Mouse (Mus musculus) limb, embryonic 14.5 days (tissue): ENCODE measurements around the gene Itpr2. TPM values are rescaled to one million over a fixed set of nuclear protein-coding genes. Genes with fewer than 3 reads are reported as not detected.

Source experiments
- ATAC-seq: fragments of 200-750 bp; cut with Nextera tagmentation; 2 replicates; pipeline ENCODE4 v1.8.0; 2017; ENCODE audit warnings: low read depth, moderate number of reproducible peaks, moderate TSS enrichment; ENCODE audit not compliant: low FRiP score
- DNase-seq: peaks from one replicate; pipeline ENCODE4 v3.0.0-alpha.2; 2015; ENCODE audit warnings: low spot score
- H3K27ac ChIP-seq: fragments of 300-500 bp; sonication (generic); replicated peaks from 2 replicates; pipeline ENCODE4 v1.5.1; 2014; ENCODE audit warnings: low read depth, mild to moderate bottlenecking, low read length, moderate library complexity, mixed read lengths
- H3K27me3 ChIP-seq: fragments of 300-500 bp; sonication (generic); 2 replicates; pipeline ENCODE4 v1.6.1; 2014; ENCODE audit warnings: low read length, mixed read lengths; ENCODE audit not compliant: control insufficient read depth, insufficient read depth
- H3K36me3 ChIP-seq: fragments of 300-500 bp; sonication (generic); 2 replicates; pipeline ENCODE4 v1.6.1; 2014; ENCODE audit warnings: mild to moderate bottlenecking, low read length, moderate library complexity, mixed read lengths; ENCODE audit not compliant: control insufficient read depth, insufficient read depth
- H3K4me1 ChIP-seq: fragments of 300-500 bp; sonication (generic); 2 replicates; pipeline ENCODE4 v1.6.1; 2014; ENCODE audit warnings: antibody characterized with exemption, low read length, mixed read lengths; ENCODE audit not compliant: control insufficient read depth, insufficient read depth
- H3K4me2 ChIP-seq: fragments of 300-500 bp; sonication (generic); replicated peaks from 2 replicates; pipeline ENCODE4 v1.6.1; 2014; ENCODE audit warnings: low read depth, mild to moderate bottlenecking, low read length, moderate library complexity; ENCODE audit not compliant: severe bottlenecking
- H3K4me3 ChIP-seq: fragments of 300-500 bp; sonication (generic); replicated peaks from 2 replicates; pipeline ENCODE4 v1.5.1; 2014; ENCODE audit warnings: low read length
- H3K9ac ChIP-seq: fragments of 300-500 bp; sonication (generic); 2 replicates; pipeline ENCODE4 v1.6.1; 2014; ENCODE audit warnings: mild to moderate bottlenecking, low read depth, low read length, moderate library complexity; ENCODE audit not compliant: severe bottlenecking
- H3K9me3 ChIP-seq: fragments of 300-500 bp; sonication (generic); 2 replicates; pipeline ENCODE4 v1.6.1; 2016; ENCODE audit warnings: low read length; ENCODE audit not compliant: control insufficient read depth
- POLR2A ChIP-seq: fragments of 200-500 bp; IDR thresholded peaks from 2 replicates; pipeline ENCODE4 v1.8.0; 2012; ENCODE audit warnings: inconsistent platforms, mild to moderate bottlenecking, moderate library complexity, borderline replicate concordance; ENCODE audit not compliant: insufficient read depth, insufficient read length; ENCODE audit errors: extremely low read depth
- WGBS: fragments of 180-500 bp; shearing (Covaris S2); extraction: QIAGEN DNeasy Blood & Tissue Kit; methylation state at CpG from one replicate; pipeline ENCODE4 v1.1.7; 2014; 5-methylcytosine and 5-hydroxymethylcytosine counted together
- polyA plus RNA-seq, 2 experiments: library from polyadenylated mRNA; depleted of rRNA in 1 of 2; stranded (reverse) in 1 of 2; unstranded in 1 of 2; fragments of >200 nt; fragmentation: Nextera tagmentation in 1 of 2; extraction: Ambion mirVana in 1 of 2; gene quantifications; 2 replicates each; pipeline versions ENCODE4 v1.2.1 to v1.2.3; 2012 to 2014

Gene Itpr2
- polyA plus RNA-seq, 2 experiments: 4.7 to 11.3 TPM

DNA sequence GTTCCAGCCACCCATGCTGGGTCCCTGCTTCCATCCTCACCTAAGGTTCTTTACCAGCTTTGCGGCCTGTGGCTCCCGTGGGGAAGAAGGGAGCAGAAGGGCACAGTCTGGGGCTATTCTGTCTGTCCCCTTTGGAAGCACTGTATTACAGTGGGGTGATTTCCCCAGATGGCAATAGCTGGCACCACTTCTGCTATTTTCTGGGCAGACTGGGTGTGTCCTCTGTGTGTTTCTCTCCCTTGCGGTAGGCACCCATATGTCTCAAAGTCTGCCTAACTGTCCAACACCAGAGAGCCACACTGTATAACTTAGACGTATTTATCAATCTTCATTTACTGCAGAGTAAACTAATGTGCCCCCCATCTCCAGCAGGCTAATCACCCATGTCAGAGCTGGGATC is 388.9 kb downstream of the Itpr2 start:
- TF ChIP-seq POLR2A: no peak
- no peak overlapping the region for H3K9ac ChIP-seq
- no peaks in the 10 kb centered on the region for H3K36me3 ChIP-seq
- DNase-seq (no peak), ATAC-seq (no peak)
- H3K9me3 ChIP-seq: no peaks in the 10 kb centered on the region
- no peak overlapping the region for H3K4me2 ChIP-seq
- H3K4me3 ChIP-seq: no peak overlapping the region
- H3K27me3 ChIP-seq: no peaks in the 10 kb centered on the region
- H3K27ac ChIP-seq: no peak overlapping the region
- peaks cover 15% of the 10 kb centered on the region for H3K4me1 ChIP-seq
- 92% methylated on average over 4 of the region's 4 CpGs for WGBS

DNA sequence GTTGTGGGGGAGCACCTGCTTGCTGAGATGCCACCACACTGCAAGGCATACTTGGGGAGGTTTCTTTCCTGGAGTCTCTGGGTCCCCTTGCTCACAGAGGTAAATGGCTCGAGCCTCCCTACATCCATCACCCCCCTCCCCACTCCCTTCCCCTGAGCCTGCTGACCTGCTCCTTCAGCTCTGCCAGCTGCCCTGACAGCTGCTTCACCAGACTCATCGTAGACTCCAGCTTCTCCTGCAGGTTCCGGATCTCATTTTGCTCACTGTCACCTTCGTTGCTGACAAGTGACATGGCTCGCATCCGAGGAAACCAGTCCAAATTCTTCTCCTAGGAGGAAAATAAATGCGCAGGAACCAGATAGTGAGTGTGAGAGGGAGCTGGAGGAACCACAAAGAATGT is 389.8 kb downstream of the Itpr2 start:
- no peaks in the 10 kb centered on the region for H3K9me3 ChIP-seq
- 66% methylated on average over 7 of the region's 7 CpGs for WGBS
- ATAC-seq: no peak

GRCm38 (mm10) chr6:146111781-146112180 is 390.2 kb downstream of the Itpr2 start:
- Histone ChIP-seq H3K9me3 (no peaks in the 10 kb centered on the region), H3K27ac (no peak overlapping the region), H3K4me2 (no peak overlapping the region), H3K27me3 (no peaks in the 10 kb centered on the region), H3K4me1 (peaks cover 15% of the 10 kb centered on the region), H3K36me3 (no peaks in the 10 kb centered on the region), H3K9ac (no peak overlapping the region), H3K4me3 (no peak overlapping the region)
- WGBS: 63% methylated on average over 6 of the region's 6 CpGs
- no peak for TF ChIP-seq POLR2A
- ATAC-seq (no peak), DNase-seq (no peak)

More for the DNA sequence above, 389.8 kb downstream of the Itpr2 start:
- DNase-seq: no peak
- Histone ChIP-seq H3K27me3 (no peaks in the 10 kb centered on the region), H3K4me2 (no peak overlapping the region), H3K4me3 (no peak overlapping the region), H3K4me1 (peaks cover 15% of the 10 kb centered on the region), H3K27ac (no peak overlapping the region), H3K9ac (no peak overlapping the region), H3K36me3 (no peaks in the 10 kb centered on the region)
- TF ChIP-seq POLR2A: no peak

DNA sequence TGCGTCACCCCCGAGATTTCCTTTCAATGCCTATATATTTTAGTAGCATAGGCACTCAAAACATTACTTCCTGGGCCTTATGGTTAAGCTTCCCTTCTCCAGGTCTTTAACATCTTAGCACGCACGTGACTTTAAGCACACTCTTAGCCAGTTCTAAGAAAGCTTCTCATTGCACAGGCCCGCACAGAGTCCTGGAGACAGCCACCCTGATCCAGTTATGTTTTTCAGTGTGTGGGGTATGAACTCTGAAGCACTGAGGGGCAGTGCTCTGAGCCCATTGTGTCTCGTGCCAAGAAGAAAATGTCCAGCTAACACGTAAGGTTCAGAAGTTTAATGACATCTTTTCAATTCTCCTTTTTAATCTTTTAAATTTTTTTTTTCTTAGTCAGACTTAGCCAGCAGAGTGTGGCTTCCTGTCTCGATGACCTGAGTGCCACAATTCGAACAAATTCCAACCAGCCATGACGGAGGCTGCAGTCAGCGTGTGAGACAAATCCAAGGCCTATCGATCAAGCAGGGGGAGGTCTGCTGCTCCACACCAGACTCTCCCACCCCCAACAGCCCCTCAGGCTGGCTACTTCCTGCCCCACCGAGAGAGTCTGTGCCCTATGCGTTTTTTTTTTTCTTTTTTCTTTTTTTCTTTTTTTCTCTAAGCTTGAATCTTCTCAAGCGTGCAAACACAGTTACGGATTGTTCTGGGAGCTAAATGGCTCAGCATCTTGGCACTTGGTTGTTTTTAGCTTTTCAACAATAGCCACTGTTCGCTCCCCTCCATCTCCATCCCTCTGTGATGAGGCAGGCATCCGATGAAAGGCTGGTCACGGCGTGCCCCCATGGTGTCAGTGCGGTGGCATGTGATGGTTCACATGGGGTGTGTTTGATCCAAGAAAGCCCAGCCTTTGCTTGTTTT is 390.9 kb downstream of the Itpr2 start:
- DNase-seq (no peak), ATAC-seq (no peak)
- no peaks in the 10 kb centered on the region for H3K36me3 ChIP-seq
- H3K9ac ChIP-seq: no peak overlapping the region
- TF ChIP-seq POLR2A: no peak
- peaks cover 15% of the 10 kb centered on the region for H3K4me1 ChIP-seq
- H3K4me2 ChIP-seq: no peak overlapping the region
- H3K27ac ChIP-seq: no peak overlapping the region; the same call in 1 of the 2 replicates
- no peaks in the 10 kb centered on the region for H3K27me3 ChIP-seq
- WGBS: 60% methylated on average over 21 of the region's 21 CpGs
- no peak overlapping the region for H3K4me3 ChIP-seq
- H3K9me3 ChIP-seq: no peaks in the 10 kb centered on the region

GRCm38 (mm10) chr6:146110425-146110824 is 391.6 kb downstream of the Itpr2 start:
- Histone ChIP-seq H3K9me3 (no peaks in the 10 kb centered on the region), H3K4me3 (no peak overlapping the region), H3K27ac (no peak overlapping the region), H3K27me3 (no peaks in the 10 kb centered on the region), H3K4me2 (no peak overlapping the region), H3K9ac (no peak overlapping the region), H3K36me3 (no peaks in the 10 kb centered on the region), H3K4me1 (peaks cover 15% of the 10 kb centered on the region)
- WGBS: 41% methylated on average over 4 of the region's 4 CpGs
- no peak for TF ChIP-seq POLR2A
- ATAC-seq (no peak), DNase-seq (no peak)

DNA sequence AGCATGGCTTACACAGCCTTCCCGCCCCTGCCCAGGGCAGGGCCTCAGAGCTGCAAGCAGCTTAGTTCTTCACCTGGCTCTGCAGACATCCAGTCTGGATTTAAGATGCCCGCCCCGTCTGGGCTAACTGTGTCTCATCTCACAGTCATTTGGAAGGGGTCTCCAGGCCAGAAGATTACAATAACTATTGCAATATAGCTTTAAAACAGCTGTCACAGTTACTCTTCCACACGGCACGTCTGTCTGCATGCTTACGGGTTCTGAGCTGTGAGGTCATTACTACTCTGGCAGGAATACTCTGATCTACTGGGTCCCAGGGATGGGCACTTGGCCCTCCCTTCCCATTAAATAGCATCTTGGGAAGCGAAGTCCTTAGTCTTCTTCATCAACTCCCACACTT is 393.3 kb downstream of the Itpr2 start:
- 67% methylated on average over 7 of the region's 7 CpGs for WGBS
- Histone ChIP-seq H3K27ac (no peak overlapping the region), H3K9me3 (no peaks in the 10 kb centered on the region), H3K9ac (no peak overlapping the region), H3K4me1 (peaks cover 15% of the 10 kb centered on the region), H3K4me3 (no peak overlapping the region), H3K4me2 (no peak overlapping the region), H3K36me3 (no peaks in the 10 kb centered on the region), H3K27me3 (no peaks in the 10 kb centered on the region)
- TF ChIP-seq POLR2A: no peak
- ATAC-seq: peak; percentile 26; the same call in 1 of the 2 replicates
- DNase-seq: no peak
